Mouse (Mus musculus) retina, postnatal 7 days (tissue): ENCODE measurements around the gene Gemin5.
"Not testable (repeated sequence)": the region's sequence is repeated elsewhere in the genome, so short reads cannot be mapped to it uniquely, and the experiment has no call there.

Experiments
- DNase-seq: peaks from one replicate; pipeline ENCODE4 v3.0.0-alpha.2; 2012; ENCODE audit warnings: low read depth, low spot score

The Gemin5 gene

DNA sequence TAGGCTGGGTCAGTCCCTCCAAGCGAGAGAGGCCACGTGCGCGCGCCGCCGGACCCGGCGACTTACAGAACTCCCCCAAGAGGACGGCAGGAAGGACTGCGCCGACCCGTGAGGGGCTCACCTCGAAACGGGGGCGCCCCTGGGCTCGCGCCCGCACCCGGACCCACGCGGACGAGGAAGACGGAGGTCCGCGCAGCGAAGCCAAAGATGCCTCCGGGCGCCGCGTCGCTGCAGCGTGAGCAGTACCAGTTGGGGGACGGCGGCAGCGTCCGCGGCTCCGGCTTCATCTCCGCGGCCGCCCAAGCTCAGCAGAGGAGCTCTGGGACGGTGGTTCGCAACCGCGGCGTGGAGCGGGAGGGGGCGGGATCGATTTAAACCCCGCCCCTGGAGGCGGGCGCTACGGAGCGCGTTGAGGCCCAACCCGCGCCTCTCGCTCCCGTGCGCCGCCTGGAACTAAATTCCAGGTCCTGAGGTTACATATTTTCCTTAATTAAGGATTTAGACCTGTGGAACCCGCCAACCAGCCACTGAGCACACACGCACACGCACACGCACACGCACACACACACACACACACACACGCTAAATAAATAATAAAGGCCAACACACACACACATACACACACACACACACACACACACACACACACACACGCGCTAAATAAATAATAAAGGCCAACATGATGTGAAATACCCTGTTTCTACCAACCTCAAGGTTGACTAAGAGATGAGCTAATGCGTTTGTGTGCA, at the start of gene Gemin5:
Gene Gemin5 (minus strand): TSS at position 373 of the 749 bp plus-strand sequence.
- peak; percentile 73 for DNase-seq

DNA sequence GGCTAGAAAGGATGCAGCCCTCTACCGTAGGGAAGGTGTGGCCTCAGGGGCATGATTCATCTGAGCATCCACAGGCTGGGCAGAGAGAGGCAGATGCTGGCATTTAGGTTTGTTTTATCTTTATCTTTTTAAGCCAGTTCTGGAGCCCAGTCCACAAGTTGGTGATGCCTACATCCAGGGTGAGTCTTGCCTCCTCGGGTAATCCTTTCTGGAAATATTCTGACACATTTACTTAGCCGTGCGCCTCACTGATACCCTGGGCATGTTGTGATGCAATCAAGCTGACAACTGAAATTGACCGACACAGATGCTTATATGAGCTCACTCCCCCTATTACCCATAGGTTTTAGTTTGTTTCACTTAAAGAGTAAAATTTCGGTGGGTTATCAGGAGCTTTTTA, 48.5 kb upstream of the Gemin5 start:
- no peak for DNase-seq

DNA sequence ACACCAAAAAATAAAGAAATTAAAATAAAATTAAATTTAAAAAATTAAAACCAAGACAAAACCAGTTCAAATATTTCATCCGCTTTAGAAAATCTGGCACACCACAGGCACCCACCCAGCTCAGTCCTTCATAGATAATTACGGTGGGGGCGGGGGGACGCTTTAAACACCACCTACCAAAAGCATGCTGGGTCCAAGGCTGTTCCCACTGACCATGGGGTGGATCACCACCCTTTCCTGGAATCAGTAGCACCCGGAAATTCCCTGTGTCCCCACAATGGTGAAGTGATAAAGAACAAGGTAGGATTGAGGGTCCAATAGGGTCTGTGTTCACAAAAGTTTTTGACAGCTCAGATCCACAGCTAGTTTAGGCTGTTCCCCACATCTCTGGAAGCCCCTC, 47.5 kb upstream of the Gemin5 start:
- DNase-seq: no peak

- DNase-seq: not testable (repeated sequence)
Observed at GRCm38 (mm10) chr11:58215049-58215430, 46.7 kb upstream of the Gemin5 start.

DNA sequence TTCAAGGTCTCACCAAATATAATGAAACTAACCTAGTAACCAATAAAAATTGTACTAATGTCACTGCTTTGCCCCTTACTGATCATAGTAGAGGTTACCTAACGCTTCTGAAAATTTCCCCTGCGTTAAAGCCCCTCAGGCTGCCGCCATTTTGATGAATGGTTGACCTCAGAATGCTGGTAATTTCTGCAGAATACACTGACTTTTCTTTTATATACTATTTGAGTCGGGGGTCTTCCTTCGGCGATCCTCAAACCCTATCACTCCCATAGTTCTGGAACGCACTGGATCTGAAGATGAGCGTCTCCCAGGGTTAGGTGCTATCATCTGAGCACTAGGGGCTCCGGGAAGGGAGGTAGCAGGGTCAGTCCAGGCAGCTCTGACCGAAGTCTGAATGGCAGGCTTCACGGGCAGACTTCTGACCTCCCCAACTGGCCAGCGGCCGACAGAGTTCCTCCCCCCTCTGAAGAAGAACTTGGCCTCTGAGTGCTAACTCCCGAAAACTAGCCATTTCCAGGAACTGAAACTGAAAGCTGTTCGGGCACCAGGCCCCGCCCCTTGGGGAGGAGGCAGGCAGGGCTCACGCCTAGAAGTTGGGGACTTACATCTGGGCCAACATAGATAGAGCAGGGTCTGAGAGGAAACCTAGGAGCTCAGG, 46.2 kb upstream of the Gemin5 start:
- DNase-seq: no peak

GRCm38 (mm10) chr11:58213673-58214342, 45.5 kb upstream of the Gemin5 start:
- no peak for DNase-seq

- DNase-seq: no peak
Observed at GRCm38 (mm10) chr11:58211682-58212067, 43.3 kb upstream of the Gemin5 start.

DNA sequence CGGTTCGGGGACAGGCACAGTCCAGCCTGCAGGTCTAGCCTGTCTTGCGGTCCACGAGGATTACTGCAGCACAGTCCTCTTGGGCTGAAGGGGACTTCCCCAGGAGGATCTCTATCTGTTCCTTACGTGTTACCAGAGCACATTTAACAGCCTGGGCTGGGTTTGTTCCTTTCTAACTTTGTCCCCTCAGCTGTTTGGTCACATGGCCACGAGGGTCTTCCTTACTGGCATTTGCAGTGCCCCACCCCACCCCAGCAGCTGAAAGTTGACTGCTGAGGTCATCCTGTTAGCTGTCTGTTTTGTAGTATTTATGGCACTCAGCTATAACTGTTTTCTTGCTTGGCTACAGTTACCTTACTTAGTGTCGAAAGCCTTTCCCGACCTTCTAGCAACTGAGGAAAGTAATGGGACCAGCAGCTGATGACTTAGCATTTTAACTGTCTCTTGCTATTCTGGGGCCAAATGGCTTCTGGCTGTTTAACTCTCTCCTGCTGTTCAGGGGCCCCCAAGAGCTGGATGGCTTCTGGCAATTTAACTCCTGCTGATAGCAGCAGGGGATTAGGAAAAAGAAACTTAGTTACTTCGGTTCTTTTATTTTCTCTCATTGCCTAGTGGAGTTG, 42.8 kb upstream of the Gemin5 start:
- DNase-seq: no peak

GRCm38 (mm10) chr11:58210321-58210886, 42.1 kb upstream of the Gemin5 start:
- no peak for DNase-seq

DNA sequence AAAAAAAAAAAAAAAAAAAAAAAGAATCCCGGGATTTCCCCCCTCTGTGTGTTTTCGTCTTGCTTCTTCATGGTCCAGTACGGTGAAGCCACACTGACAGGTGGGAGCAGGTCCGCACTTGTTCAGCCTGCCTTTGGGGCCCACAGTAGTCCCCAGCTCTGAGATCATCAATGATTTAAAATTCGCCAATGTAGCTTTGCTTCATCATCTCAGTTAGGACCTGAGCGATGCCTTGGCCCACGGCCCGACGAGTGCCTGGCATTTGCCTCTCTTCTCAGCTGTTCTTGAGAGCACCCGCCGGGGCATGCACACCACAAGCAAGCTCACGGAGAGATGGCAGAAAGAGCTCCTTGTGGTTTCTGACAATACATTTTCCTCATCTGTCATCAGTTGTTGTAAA, 32.7 kb upstream of the Gemin5 start:
- no peak for DNase-seq

- no peak for DNase-seq
Observed at GRCm38 (mm10) chr11:58200226-58200625, 31.9 kb upstream of the Gemin5 start.

DNA sequence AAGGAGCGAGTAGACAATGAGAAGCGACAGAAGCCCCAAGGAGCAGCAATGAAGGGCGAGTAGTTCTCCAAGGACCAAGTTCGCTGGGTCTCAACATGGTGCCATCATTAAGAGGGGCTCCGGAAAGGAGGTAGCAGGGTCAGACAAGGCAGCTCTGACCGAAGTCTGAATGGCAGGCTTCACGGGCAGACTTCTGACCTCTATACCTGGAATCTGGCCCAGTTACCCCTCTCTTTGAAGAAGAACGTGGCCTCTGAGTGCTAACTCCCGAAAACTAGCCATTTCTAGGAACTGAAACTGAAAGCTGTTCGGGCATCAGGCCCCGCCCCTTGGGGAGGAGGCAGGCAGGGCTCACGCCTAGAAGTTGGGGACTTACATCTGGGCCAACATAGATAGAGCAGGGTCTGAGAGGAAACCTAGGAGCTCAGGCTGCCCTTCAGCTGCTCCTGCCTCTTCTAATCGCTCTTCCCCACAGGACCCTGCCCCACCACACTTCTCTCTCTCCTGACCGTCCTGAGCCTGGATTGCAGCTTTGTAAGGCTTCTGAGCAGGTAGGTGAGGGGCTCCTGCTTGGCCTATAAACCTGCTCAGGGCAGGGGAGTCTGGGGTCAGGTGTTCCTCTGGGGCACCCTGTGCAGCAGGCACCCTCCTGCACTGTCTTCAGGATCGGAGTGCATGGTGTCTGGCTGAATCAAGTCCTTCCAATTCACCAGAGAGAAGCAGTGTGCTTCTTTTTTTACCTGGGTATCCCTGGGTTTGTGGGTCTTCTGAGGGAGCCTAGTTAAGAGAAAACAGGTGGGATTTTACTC, 31.1 kb upstream of the Gemin5 start, which contains the start of the genes Igtp and Irgm2:
Gene Igtp (plus strand): TSS at position 328 of the 809 bp plus-strand sequence.
Gene Irgm2 (plus strand): TSS at position 390 of the 809 bp plus-strand sequence.
- DNase-seq: peak; percentile 3

DNA sequence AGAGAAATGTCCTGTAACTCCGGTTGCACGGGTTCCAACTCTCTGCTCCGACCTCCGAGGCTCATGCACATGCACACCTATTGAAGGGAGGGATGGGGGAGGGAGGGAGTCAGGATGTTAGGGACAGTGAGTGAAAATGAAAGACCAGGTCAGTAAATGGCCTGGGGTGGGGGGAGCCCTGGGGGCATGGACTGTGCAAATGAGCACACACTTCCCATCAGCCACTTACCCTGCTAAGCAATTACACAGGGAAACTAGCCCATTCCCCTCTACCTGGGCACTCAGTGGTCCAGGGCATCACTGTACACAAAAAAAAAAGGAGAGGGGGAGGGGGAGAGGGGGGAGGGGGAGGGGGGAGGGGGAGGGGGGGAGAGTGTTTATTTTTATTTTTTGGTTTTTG, 30.3 kb upstream of the Gemin5 start:
- DNase-seq: no peak

GRCm38 (mm10) chr11:58193860-58194520, 25.7 kb upstream of the Gemin5 start:
- DNase-seq: no peak

DNA sequence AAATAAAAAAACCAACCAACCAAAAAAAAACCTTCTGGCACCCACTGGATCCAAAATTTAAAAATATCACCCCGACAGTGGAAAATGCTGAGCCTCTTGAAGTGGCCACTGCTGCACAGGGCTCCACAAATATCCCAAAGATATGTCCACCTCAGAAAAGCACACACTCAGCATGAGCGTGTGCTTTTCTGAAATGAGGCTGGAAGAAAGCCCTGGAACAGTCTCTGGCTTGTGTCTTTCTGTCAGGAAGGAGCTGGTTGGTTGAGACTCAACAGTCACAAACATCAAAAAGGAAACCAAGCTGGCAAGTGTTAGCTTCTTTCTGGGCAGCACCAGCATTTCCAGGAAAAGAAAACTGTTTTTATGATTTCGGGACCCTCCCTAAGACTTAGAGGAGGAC, 25.0 kb upstream of the Gemin5 start:
- DNase-seq: no peak

- no peak for DNase-seq
Observed at GRCm38 (mm10) chr11:58189675-58190074, 21.3 kb upstream of the Gemin5 start.

- DNase-seq: no peak
Observed at GRCm38 (mm10) chr11:58183579-58183978, 15.2 kb upstream of the Gemin5 start.

DNA sequence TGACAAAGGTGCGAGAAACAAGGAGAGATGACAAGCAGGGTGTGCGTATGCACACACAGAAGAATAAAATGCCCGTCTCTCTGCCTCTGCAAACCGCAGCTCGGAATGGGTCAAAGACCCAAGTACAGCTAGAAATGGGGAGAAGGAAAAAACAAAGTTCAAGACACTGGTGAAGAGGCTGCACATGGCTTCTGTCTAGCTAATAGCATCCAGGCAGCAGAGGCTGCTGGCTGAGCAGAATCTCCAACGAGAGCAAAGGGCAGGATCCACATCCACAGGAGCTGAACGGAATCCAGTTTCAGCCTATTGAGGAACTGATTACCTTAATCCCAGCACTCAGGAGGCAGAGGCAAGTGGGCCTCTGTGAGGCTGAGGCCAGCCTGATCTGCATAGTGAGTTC, 12.4 kb upstream of the Gemin5 start:
- no peak for DNase-seq

DNA sequence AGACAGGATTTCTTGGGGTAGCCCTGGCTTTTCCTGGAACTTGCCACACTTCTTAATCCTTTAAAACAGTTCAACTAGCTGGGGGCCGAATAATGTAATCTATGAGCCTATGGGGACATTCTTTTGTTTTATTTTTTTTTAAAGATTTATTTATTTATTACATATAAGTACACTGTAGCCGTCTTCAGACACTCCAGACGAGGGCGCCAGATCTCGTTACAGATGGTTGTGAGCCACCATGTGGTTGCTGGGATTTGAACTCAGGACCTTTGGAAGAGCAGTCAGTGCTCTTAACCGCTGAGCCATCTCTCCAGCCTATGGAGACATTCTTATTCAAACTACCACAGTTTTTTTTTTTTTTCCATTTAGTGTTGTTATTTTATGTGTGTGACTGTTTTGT, 11.6 kb upstream of the Gemin5 start:
- not testable (repeated sequence) for DNase-seq

GRCm38 (mm10) chr11:58179563-58179962, 11.2 kb upstream of the Gemin5 start:
- peak; percentile 68 for DNase-seq
